Mouse (Mus musculus) layer of hippocampus, adult 2 months (tissue): ENCODE data around the gene Lbhd2. TPM values are rescaled to one million over a fixed set of nuclear protein-coding genes. Genes with fewer than 3 reads are reported as not detected.

Source experiments
- DNase-seq, 2 experiments: peaks; one replicate each; pipeline ENCODE4 v3.0.0; 2022; ENCODE audit warnings: low spot score in 2 of 2
- H3K27ac ChIP-seq: fragments of 200-600 bp; 2 replicates; pipeline ENCODE4 v1.8.1; 2022
- H3K4me3 ChIP-seq: fragments of 200-600 bp; 2 replicates; pipeline ENCODE4 v1.8.1; 2022; ENCODE audit warnings: mild to moderate bottlenecking
- CTCF ChIP-seq: fragments of 200-600 bp; conservative IDR thresholded peaks from 2 replicates; pipeline ENCODE4 v1.8.1; 2022; ENCODE audit warnings: antibody characterized with exemption, mild to moderate bottlenecking, moderate library complexity
- total RNA-seq, 2 experiments: library from RNA; stranded (reverse); gene quantifications; 2 replicates each; pipeline ENCODE4 v1.2.3; 2021

Gene Lbhd2
- total RNA-seq, 2 experiments from 2014 or later = 1.2 to 1.4 TPM

GRCm38 (mm10) chr12:111447898-111448760 is 41.5 kb downstream of the Lbhd2 start:
- no peak overlapping the region for H3K4me3 ChIP-seq
- DNase-seq = no peak
- TF ChIP-seq CTCF = no peak
- no peak overlapping the region for H3K27ac ChIP-seq

- no peak overlapping the region for H3K27ac ChIP-seq
- no peak for DNase-seq
- H3K4me3 ChIP-seq = no peak overlapping the region
- TF ChIP-seq CTCF = no peak
Observed at GRCm38 (mm10) chr12:111448931-111449705, 42.5 kb downstream of the Lbhd2 start.

GRCm38 (mm10) chr12:111450359-111450758 is 43.8 kb downstream of the Lbhd2 start:
- DNase-seq = no peak
- TF ChIP-seq CTCF = no peak
- Histone ChIP-seq H3K4me3 (no peak overlapping the region), H3K27ac (no peak overlapping the region)

GRCm38 (mm10) chr12:111451561-111451960 is 45.0 kb downstream of the Lbhd2 start:
- no peak for TF ChIP-seq CTCF
- no peak for DNase-seq
- H3K27ac ChIP-seq = no peak overlapping the region
- H3K4me3 ChIP-seq = no peak overlapping the region

- H3K4me3 ChIP-seq = no peak overlapping the region
- TF ChIP-seq CTCF = no peak
- no peak for DNase-seq
- no peak overlapping the region for H3K27ac ChIP-seq
Observed at GRCm38 (mm10) chr12:111454021-111454420, 47.4 kb downstream of the Lbhd2 start.

GRCm38 (mm10) chr12:111454543-111455280 is 48.1 kb downstream of the Lbhd2 start:
- Histone ChIP-seq H3K27ac (no peak overlapping the region), H3K4me3 (no peak overlapping the region)
- TF ChIP-seq CTCF = no peak
- no peak for DNase-seq

GRCm38 (mm10) chr12:111455311-111455846 is 48.8 kb downstream of the Lbhd2 start:
- DNase-seq = no peak
- H3K4me3 ChIP-seq = no peak overlapping the region
- no peak for TF ChIP-seq CTCF
- no peak overlapping the region for H3K27ac ChIP-seq

- Histone ChIP-seq H3K27ac (no peak overlapping the region), H3K4me3 (no peak overlapping the region)
- TF ChIP-seq CTCF = no peak
- no peak for DNase-seq
Observed at GRCm38 (mm10) chr12:111455860-111456259, 49.3 kb downstream of the Lbhd2 start.

- DNase-seq = no peak
- no peak for TF ChIP-seq CTCF
- H3K4me3 ChIP-seq = no peak overlapping the region
- H3K27ac ChIP-seq = no peak overlapping the region
Observed at GRCm38 (mm10) chr12:111457742-111458141, 51.1 kb downstream of the Lbhd2 start.

Other genes starting within 250 kb of the Lbhd2 start
- gene Traf3, start 240.4 kb upstream of the Lbhd2 start, total RNA-seq = 10 to 100 TPM; 58.2 to 64.1 TPM
- gene 4930595D18Rik, start 222.3 kb upstream of the Lbhd2 start, total RNA-seq = not detected
- gene Amn, start 135.7 kb upstream of the Lbhd2 start, total RNA-seq = 1 to 10 TPM; 4.7 to 5.4 TPM
- 100 to 1,000 TPM; 113 to 122 TPM for gene Cdc42bpb, start 29.1 kb upstream of the Lbhd2 start, total RNA-seq
- gene Exoc3l4, start 10.2 kb downstream of the Lbhd2 start, total RNA-seq = 1 to 10 TPM; 4.5 to 6.3 TPM
- gene Tnfaip2, start 35.7 kb downstream of the Lbhd2 start, total RNA-seq = under 1 TPM; 0.59 to 0.76 TPM
- gene Gm266, start 79.0 kb downstream of the Lbhd2 start, total RNA-seq = 1 to 10 TPM; 5.2 to 6.1 TPM
- gene Eif5, start 131.2 kb downstream of the Lbhd2 start, total RNA-seq = 100 to 1,000 TPM; 253 to 260 TPM
- gene Mark3, start 167.7 kb downstream of the Lbhd2 start, total RNA-seq = 100 to 1,000 TPM; 108 to 110 TPM